In genomic region chr1:163304837-163305236, GRCm38 (mm10) we compare ENCODE assay signal across 26 mouse cellular contexts. TPM values are rescaled to one million over a fixed set of nuclear protein-coding genes. Genes with fewer than 3 reads are reported as not detected.
DNase-seq lines count a peak whose midpoint lies in the region; ATAC-seq and TF ChIP-seq lines count a peak whose summit lies in the region.
"Had no signal": no experiment of that assay in that cellular context is flagged by ENCODE, and none has a peak within 500 bp of the region (broad histone marks: within the 10 kb centered on the region; RNA-seq: fewer than 3 reads in every experiment).

No protein-coding gene starts in this region.

- H3K9me3 ChIP-seq in forebrain, embryonic 15.5 days, result no peaks in the 10 kb centered on the region
- H3K9me3 ChIP-seq in forebrain, embryonic 10.5 days, result no peaks in the 10 kb centered on the region
- no peaks in the 10 kb centered on the region for H3K9me3 ChIP-seq in forebrain, postnatal 0 days (ENCODE audit: low read length)
- H3K9me3 ChIP-seq: G1E had no signal

- H3K4me1 ChIP-seq in forebrain, embryonic 15.5 days, result peaks cover 8% of the 10 kb centered on the region; the same call in 1 of the 2 replicates
- peaks cover 31% of the 10 kb centered on the region for H3K4me1 ChIP-seq in forebrain, embryonic 10.5 days
- H3K4me1 ChIP-seq in brown adipose tissue, adult 24 weeks (ENCODE audit: control insufficient read depth, insufficient read depth, insufficient read length, low read length), result 0 out of 2 replicates have a peak, but pooled peaks cover 2% of the 10 kb centered on the region
- no peaks in the 10 kb centered on the region for H3K4me1 ChIP-seq in forebrain, postnatal 0 days (ENCODE audit: insufficient read depth)

- no peaks in the 10 kb centered on the region for H3K36me3 ChIP-seq in forebrain, embryonic 15.5 days
- peaks cover 6% of the 10 kb centered on the region; the same call in 1 of the 2 replicates for H3K36me3 ChIP-seq in forebrain, embryonic 10.5 days (replicated peaks)
- no peaks in the 10 kb centered on the region for H3K36me3 ChIP-seq in forebrain, postnatal 0 days (ENCODE audit: insufficient read depth)
- H3K36me3 ChIP-seq: G1E had no signal

- no peak for TF ChIP-seq CTCF in forebrain, postnatal 0 days (IDR thresholded peaks at IDR 0.05; ENCODE audit: low read depth)

- H3K4me2 ChIP-seq in forebrain, embryonic 15.5 days (replicated peaks), result no peak overlapping the region
- H3K4me2 ChIP-seq in forebrain, postnatal 0 days (ENCODE audit: low read depth), result no peak overlapping the region
- H3K4me2 ChIP-seq: hindbrain, embryonic 14.5 days had no signal

- 0 out of 2 replicates have a peak, but pooled peaks have one; percentile 57 for ATAC-seq in forebrain, embryonic 15.5 days (replicated peaks)
- no peak for ATAC-seq in forebrain, postnatal 0 days
- ATAC-seq: inflammation-experienced regulatory T-cells, adult 6 months; Patski had no signal

- intact Hi-C loops in left cerebral cortex, postnatal 10 days (cut with DNase I), result no loop called here

- 62% methylated on average over 3 of the region's 3 CpGs for WGBS in forebrain, embryonic 15.5 days
- 92% methylated on average over 3 of the region's 3 CpGs for WGBS in forebrain, embryonic 10.5 days
- WGBS in forebrain, postnatal 0 days, result 55% methylated on average over 3 of the region's 3 CpGs

- H3K9ac ChIP-seq in forebrain, embryonic 15.5 days (replicated peaks), result no peak overlapping the region
- H3K9ac ChIP-seq in forebrain, postnatal 0 days, result no peak overlapping the region
- H3K9ac ChIP-seq: hindbrain, embryonic 14.5 days had no signal

- DNase-seq in forebrain, embryonic 10.5 days (ENCODE audit: extremely low spot score, low spot score), result no peak
- peak; percentile 47 for DNase-seq in adipocyte (ENCODE audit: low spot score)
- peak; percentile 13 for DNase-seq in forebrain, postnatal 0 days
- DNase-seq in right cerebral cortex, adult 18-20 months, result no peak
- DNase-seq in left cerebral cortex, postnatal 10 days (ENCODE audit: extremely low spot score in 1 of 2, low spot score in 2 of 2), result no peak
- DNase-seq: adrenal gland, adult 2 months; cerebellum, adult 8-10 months; gastrocnemius, postnatal 25 days; heart, postnatal 4 days; kidney, adult 18-20 months; kidney, postnatal 4 days; layer of hippocampus, adult 9-11 months; liver; lung, postnatal 4 days; midbrain, embryonic 14.5 days; right cerebral cortex, postnatal 25 days; spleen, adult 18-20 months had no signal

- no peak overlapping the region for H3K27ac ChIP-seq in forebrain, embryonic 15.5 days (replicated peaks)
- H3K27ac ChIP-seq in forebrain, embryonic 10.5 days, result no peak overlapping the region
- H3K27ac ChIP-seq in brown adipose tissue, adult 24 weeks (replicated peaks; ENCODE audit: low read depth, low read length), result peak overlapping the region; percentile 52
- no peak overlapping the region for H3K27ac ChIP-seq in forebrain, postnatal 0 days (ENCODE audit: low read depth, low read length)
- H3K27ac ChIP-seq: hindbrain, embryonic 14.5 days; left cerebral cortex, adult 2 months had no signal

- peaks cover 9% of the 10 kb centered on the region; the same call in 1 of the 2 replicates for H3K27me3 ChIP-seq in forebrain, embryonic 15.5 days
- H3K27me3 ChIP-seq in forebrain, embryonic 10.5 days (ENCODE audit: poor library complexity, severe bottlenecking), result peaks cover 39% of the 10 kb centered on the region
- peaks cover 11% of the 10 kb centered on the region; the same call in 1 of the 2 replicates for H3K27me3 ChIP-seq in forebrain, postnatal 0 days (ENCODE audit: insufficient read depth, low read length)
- H3K27me3 ChIP-seq: CH12.LX, Patski had no signal

- H3K4me3 ChIP-seq in forebrain, embryonic 15.5 days, result no peak overlapping the region
- no peak overlapping the region for H3K4me3 ChIP-seq in forebrain, embryonic 10.5 days
- H3K4me3 ChIP-seq in brown adipose tissue, adult 24 weeks (ENCODE audit: insufficient read depth, low read depth, low read length), result no peak overlapping the region
- H3K4me3 ChIP-seq in forebrain, postnatal 0 days (ENCODE audit: low read depth, low read length), result no peak overlapping the region
- H3K4me3 ChIP-seq: left cerebral cortex, adult 2 months had no signal

RNA-seq across cellular contexts. Expression of gene Prrx1, which starts 8.7 kb away (rescaled TPM):
- 3.7 and 4.0 TPM in 2 replicates for polyA plus RNA-seq in forebrain, embryonic 15.5 days (2015; fragmentation: Nextera tagmentation; extraction: Ambion mirVana)
- 32.2 and 35.9 TPM in 2 replicates for polyA plus RNA-seq in forebrain, embryonic 10.5 days (2016; fragmentation: Nextera tagmentation; extraction: Ambion mirVana)
- 10.2 and 10.3 TPM in 2 replicates for polyA plus RNA-seq in brown adipose tissue, adult 24 weeks (2012; ENCODE audit: insufficient read depth, insufficient read length, missing spikeins)
- 4.3 and 7.3 TPM in 2 replicates for total RNA-seq in forebrain, postnatal 0 days (2014; rRNA removed)
- 3.3 and 4.0 TPM in 2 replicates for polyA plus RNA-seq in forebrain, postnatal 0 days (2015; fragmentation: Nextera tagmentation; extraction: Ambion mirVana)
- total RNA-seq in left cerebral cortex, postnatal 10 days (2021), result 1 to 10 TPM; 6.3 to 7.0 TPM
- total RNA-seq: CH12.LX; megakaryocyte-erythroid progenitor cell, adult 5-6 weeks had no signal
- polyA plus RNA-seq: G1E; inflammation-experienced regulatory T-cells, adult 6 months had no signal

Comparison
In these comparisons a context has a peak if more than half of its experiments do, and no peak if none do; other contexts are left out.
1. DNase-seq: peak in adipocyte (single experiment) and forebrain, postnatal 0 days (single experiment); none in forebrain, embryonic 10.5 days (single experiment), right cerebral cortex, adult 18-20 months (single experiment) and left cerebral cortex, postnatal 10 days (0 of 2).